Mouse (Mus musculus) cerebellum, adult 11 months (tissue): ENCODE measurements at regions not wholly inside any gene's neighbourhood (a gene's known extent, or its start where the extent isn't known, plus 50 kb on each side); places are given as distances from the start of the nearest gene placed in this dataset.

Source experiments
- DNase-seq: peaks from one replicate; pipeline ENCODE4 v3.0.0; 2022

GRCm38 (mm10) chr6:117332641-117333040, 164.3 kb downstream of the Cxcl12 start:
- no peak for DNase-seq

- DNase-seq = no peak
Measured at GRCm38 (mm10) chr6:117342123-117342522, 173.8 kb downstream of the Cxcl12 start.

DNA sequence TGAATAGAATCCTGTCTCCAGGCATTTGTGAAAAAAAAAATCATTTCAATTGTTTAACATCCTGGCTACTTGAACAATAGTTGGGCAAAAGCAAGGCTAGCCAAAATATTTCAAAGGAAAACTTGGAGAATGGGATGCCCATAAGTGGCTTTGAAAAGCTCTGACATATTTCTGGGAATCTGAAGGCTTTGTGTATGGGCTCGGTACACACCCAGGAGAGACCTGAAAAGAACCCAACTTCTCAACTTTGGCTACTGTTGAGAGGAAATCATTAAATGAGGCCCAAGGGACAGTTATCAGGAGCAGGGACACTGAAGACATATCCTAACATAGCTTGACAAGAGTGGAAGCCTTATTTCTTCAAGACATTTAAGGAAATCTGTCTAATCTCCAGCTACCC, 179.0 kb downstream of the Cxcl12 start:
- DNase-seq = no peak

- no peak for DNase-seq
Measured at GRCm38 (mm10) chr6:117351846-117352245, 183.5 kb downstream of the Cxcl12 start.

- no peak for DNase-seq
Measured at GRCm38 (mm10) chr6:117353091-117353490, 184.8 kb downstream of the Cxcl12 start.

- DNase-seq = no peak
Measured at GRCm38 (mm10) chr6:117356101-117356500, 187.8 kb downstream of the Cxcl12 start.

- DNase-seq = no peak
Measured at GRCm38 (mm10) chr6:117359401-117359800, 191.1 kb downstream of the Cxcl12 start.

DNA sequence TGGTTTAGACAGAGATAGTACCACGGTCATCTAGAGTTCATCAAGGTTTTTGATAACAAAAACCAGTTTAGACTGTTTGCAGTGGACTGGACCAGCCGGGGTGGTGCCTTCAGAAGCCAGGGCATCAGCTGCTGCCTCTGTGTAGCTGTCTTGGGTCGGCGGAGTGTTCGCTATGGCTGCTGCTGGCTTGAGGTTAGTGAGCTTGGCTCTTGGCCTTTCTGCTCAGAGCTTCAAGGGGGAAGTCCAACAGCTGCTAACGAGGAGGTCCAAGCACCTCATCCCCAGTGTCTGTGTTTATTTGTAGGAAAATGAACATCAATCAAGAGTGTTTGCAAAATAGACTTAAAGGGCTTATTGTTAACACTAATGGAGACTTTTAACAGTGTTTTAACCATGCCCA, 198.2 kb downstream of the Cxcl12 start:
- no peak for DNase-seq

- DNase-seq = no peak
Measured at GRCm38 (mm10) chr6:117375989-117376388, 207.7 kb downstream of the Cxcl12 start.

DNA sequence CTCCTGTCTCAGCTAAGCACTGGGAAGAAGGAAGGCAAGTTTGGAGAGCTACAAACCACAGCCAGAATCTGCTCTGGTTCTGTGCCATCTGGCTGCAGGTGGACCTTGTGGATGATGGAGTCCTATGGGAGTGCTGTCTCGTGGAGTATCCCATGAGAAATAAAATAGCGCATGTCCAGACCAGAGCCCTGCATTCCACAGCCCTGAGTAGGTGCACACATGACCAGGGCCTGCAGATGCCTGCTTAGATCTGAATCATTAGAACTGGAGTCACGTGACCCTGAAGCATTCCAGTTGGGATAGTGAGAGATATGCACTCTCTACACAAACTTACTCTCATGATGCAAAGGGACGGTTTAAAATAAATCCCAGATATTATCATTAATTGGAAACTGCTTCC, 211.6 kb downstream of the Cxcl12 start:
- no peak for DNase-seq

DNA sequence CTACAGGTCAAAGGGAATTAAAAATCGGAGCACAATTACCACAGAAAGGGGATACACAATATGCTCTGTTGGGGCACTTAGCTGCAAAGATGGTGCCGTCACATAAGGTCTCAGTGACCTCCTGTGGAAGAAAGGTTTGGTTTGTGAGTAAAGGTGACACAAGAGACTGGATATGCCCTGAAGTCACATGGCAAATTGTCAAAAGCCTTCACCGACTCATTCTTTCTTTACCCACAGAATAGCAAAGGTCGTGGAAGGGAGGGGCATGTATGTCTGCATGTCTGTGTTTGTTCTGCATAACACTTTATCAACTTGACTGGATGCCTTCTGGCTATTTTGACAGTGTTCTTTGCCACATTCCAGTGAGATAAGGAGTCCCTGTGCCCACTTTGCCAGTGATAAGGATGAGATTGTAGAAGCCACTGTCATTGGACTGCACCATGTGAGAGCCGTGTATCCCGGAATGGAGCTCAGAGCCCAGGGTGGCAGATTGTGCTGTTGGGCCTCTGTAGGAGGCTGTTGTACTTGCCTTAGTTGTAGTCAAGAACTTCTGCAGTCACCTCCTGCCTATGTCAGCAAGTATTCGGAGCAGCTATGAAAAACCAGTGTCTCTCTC, 222.0 kb downstream of the Cxcl12 start:
- DNase-seq = no peak

- no peak for DNase-seq
Measured at GRCm38 (mm10) chr6:117393480-117393879, 225.1 kb downstream of the Cxcl12 start.

GRCm38 (mm10) chr6:117405589-117406311, 237.4 kb downstream of the Cxcl12 start:
- DNase-seq = no peak

GRCm38 (mm10) chr6:117406312-117406595, 237.9 kb downstream of the Cxcl12 start:
- no peak for DNase-seq

GRCm38 (mm10) chr6:117406757-117407156, 238.4 kb downstream of the Cxcl12 start:
- DNase-seq = no peak

GRCm38 (mm10) chr6:117407206-117407858, 239.0 kb downstream of the Cxcl12 start:
- DNase-seq = no peak

- no peak for DNase-seq
Measured at GRCm38 (mm10) chr6:117407953-117408352, 239.6 kb downstream of the Cxcl12 start.

DNA sequence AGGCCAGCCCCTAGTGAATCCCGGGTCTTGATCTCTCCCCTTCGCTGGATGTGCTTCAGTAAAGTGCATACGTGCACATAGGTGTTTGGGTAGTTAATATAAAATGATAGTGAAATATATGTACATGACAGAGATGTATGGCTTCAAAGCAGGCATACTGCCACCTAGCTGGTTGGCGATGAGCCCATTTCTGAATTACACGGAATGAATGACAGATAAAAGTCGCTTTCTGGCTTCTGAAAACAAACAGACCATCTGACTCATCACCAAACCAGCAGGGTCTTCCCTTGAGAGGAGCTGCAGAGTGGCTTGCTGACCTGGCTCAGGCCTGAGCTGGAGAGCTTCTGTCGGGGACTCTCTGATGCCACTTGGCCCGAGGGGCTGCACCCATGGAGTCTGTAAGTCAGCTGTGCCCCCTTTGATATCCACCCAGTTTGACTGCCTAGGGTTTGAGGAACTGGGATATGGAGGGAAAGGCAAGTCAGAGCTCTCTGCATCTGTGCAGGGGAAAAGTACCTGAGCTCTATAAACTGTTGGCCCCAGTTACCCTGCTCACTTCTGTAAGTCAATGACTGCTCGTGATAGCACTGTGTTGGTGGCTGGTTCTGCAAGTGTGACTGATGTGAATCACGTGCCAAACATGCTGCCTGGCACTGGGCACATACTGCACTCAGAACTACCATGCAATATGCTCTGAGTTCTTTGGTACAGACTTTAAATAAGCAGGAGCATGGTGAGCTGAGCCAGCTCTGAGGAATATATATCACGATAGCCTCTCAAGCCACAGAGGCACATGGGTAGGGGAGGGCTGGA, 240.8 kb downstream of the Cxcl12 start:
- no peak for DNase-seq

GRCm38 (mm10) chr6:117414926-117415325, 246.6 kb downstream of the Cxcl12 start:
- DNase-seq = no peak

DNA sequence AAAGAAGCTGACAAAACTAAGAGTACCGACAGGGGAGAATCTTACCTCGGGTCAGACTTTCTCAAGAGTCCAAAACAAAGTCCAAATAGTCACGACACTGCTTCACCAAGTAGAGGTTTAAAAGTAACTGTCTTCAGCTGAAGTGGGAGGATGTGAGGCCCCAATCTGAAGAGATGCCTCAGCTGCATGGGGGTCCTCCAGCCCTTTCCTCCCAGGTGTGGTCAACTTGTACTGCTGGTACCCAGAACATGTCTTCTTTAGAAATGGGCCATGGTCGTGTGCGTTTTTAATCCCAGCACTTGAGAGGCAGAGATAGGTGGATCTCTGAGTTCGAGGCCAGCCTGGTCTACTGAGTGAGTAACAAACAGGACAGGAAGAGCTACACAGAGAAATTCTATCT, 247.6 kb downstream of the Cxcl12 start:
- no peak for DNase-seq

DNA sequence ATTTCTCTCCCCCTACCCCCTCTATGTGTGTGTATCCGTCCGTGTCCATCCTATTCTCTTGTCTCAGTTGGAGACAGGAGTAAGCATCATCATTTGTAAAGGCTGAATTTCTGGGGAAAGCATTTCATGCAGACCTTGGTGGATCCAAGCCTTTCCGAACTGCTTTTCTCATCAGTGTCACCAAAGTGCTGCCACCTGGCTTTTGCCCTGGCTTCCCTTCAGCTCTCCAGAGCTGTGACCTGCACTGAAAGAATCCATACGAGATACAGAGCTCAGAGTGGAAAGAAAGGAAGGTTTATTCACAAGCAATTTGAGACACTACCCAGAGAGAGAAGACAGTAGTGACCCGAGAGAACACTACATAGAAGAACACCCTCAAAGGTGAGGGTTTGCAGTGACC, 248.1 kb downstream of the Cxcl12 start:
- no peak for DNase-seq

DNA sequence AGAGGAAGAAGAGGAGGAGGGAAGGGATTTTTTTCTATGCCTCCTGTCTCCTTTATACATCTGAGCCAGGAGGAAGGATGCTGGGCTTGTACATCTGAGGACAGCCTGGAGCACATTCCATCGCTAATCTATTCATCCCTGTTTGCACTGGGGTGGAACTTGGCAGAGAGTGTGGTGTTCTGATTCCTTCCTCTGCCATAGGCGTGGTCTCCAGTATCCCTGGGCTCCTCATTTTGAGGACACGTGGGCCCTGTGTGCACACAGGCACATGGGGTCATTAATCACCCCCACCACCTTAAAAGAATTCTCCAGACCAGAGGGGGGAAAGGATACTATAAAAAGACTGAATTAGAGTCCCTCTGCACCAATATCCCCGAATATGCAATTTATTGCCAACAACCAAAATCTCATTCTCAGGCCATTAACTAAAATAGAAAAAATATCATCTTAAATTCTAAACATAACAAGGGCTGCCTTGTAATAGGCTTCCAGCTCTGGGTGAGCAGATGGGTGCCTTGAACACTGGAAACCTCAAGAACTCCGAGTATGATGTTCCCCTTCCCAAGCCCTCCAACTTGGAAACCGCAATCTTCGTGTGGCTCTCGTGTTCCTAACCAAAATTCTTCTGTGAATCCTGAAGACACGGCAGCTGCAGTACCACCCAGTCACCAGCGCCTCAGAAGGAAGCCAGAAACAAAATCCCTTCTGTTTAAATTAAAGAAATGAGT, 254.7 kb downstream of the Cxcl12 start:
- DNase-seq = no peak

DNA sequence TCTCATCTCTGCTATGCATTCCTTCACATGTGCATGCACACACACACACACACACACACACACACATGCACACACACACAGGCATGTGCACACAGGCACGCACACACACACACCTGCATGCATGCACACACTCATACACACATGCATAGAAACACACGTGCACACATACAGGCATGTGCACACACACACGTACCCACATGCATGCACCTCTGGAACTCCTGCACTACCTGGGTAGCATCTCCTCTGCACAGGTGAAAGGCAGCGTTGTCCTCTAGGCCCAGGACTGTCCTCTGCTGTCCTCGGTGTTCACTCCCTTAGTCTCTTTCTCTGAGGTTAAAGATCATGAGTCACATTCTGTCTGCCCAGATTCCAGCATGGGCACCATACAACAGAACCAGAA, 258.0 kb downstream of the Cxcl12 start:
- DNase-seq = no peak
